Comparison of ENCODE assay signal across 8 mouse cellular contexts in the genomic region with DNA sequence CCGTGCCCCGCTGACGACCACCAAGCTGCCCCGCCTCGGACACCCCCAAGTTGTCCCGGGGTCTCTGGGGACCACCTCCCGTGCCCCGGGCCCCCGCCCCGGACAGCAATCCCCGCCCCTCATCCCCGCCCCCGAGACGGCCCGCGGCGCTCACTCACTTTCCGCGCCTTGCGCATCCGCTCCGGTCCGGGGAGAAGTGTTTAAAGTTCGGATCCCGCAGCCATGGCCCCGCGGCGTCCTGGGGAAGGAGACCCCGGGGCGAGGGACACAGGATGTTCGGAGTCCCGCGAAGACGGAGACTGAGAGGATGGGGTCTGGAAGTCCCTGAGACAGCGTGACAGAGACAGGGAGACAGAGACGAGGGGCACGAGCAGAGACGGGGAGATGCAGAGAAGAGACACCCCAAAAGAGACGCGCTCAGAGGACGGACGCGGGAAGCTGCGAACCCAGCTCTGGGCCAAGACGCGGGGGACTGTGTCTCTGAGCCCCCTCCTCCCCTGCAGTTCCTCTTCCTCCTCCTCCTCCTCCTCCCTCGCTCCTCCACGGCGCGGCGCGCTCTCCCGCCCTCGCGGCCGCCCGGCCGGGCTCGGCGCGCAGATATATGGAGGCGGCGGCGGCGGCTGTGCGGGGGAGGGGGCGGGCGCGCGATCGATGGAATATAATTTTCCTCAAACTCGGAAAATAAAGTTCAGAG. TPM values are rescaled to one million over a fixed set of nuclear protein-coding genes. Genes with fewer than 3 reads are reported as not detected.
DNase-seq lines count a peak whose midpoint lies in the region; ATAC-seq lines count a peak whose summit lies in the region.

Gene Gm4881 (minus strand): TSS at position 238 of the 694 bp plus-strand sequence.

- H3K27ac ChIP-seq in liver, embryonic 11.5 days (ENCODE audit: low read depth, low read length), result no peak within 1 kb of the TSS
- no peak within 1 kb of the TSS for H3K27ac ChIP-seq in embryonic facial prominence, embryonic 12.5 days
- no peak within 1 kb of the TSS for H3K27ac ChIP-seq in intestine, embryonic 15.5 days
- H3K27ac ChIP-seq in neural tube, embryonic 13.5 days (replicated peaks), result no peak within 1 kb of the TSS

- peak within 1 kb of the TSS; percentile 34 for H3K4me3 ChIP-seq in liver, embryonic 11.5 days (ENCODE audit: low read depth, low read length)
- H3K4me3 ChIP-seq in embryonic facial prominence, embryonic 12.5 days, result peak within 1 kb of the TSS; percentile 34
- H3K4me3 ChIP-seq in intestine, embryonic 15.5 days (replicated peaks), result peak within 1 kb of the TSS; percentile 38
- H3K4me3 ChIP-seq in neural tube, embryonic 13.5 days, result peak within 1 kb of the TSS; percentile 35

- DNase-seq in liver, embryonic 11.5 days (ENCODE audit: low spot score), result no peak
- no peak for DNase-seq in liver
- DNase-seq in right cerebral cortex, postnatal 14 days, result no peak
- no peak for DNase-seq in cerebellum, postnatal 25 days
- DNase-seq in left cerebral cortex, adult 9 months (ENCODE audit: low spot score in 2 of 2), result no peak

- H3K9ac ChIP-seq in liver, embryonic 11.5 days (ENCODE audit: low read depth, low read length), result no peak within 1 kb of the TSS
- peak within 1 kb of the TSS; percentile 41 for H3K9ac ChIP-seq in embryonic facial prominence, embryonic 12.5 days
- H3K9ac ChIP-seq in intestine, embryonic 15.5 days, result 0 out of 2 replicates have a peak within 1 kb of the TSS, but pooled peaks have one; percentile 28
- H3K9ac ChIP-seq in neural tube, embryonic 13.5 days, result peak within 1 kb of the TSS; percentile 60

- WGBS in liver, embryonic 11.5 days, result 1% methylated on average over 71 of the region's 72 CpGs
- 1% methylated on average over 64 of the region's 72 CpGs for WGBS in embryonic facial prominence, embryonic 12.5 days
- WGBS in intestine, embryonic 15.5 days, result under 1% methylated on average over 50 of the region's 72 CpGs
- WGBS in neural tube, embryonic 13.5 days, result under 1% methylated on average over 60 of the region's 72 CpGs

- no peaks in the 10 kb centered on the region for H3K36me3 ChIP-seq in liver, embryonic 11.5 days (ENCODE audit: control insufficient read depth, insufficient read depth, low read length)
- H3K36me3 ChIP-seq in embryonic facial prominence, embryonic 12.5 days, result no peaks in the 10 kb centered on the region
- no peaks in the 10 kb centered on the region for H3K36me3 ChIP-seq in intestine, embryonic 15.5 days
- no peaks in the 10 kb centered on the region for H3K36me3 ChIP-seq in neural tube, embryonic 13.5 days

- no peak for ATAC-seq in liver, embryonic 11.5 days (replicated peaks; ENCODE audit: low FRiP score)
- no peak for ATAC-seq in embryonic facial prominence, embryonic 12.5 days (ENCODE audit: insufficient number of reproducible peaks, insufficient read depth, low FRiP score, low TSS enrichment)
- no peak for ATAC-seq in intestine, embryonic 15.5 days
- ATAC-seq in neural tube, embryonic 13.5 days (ENCODE audit: low read depth), result no peak

- peaks cover 98% of the 10 kb centered on the region for H3K27me3 ChIP-seq in liver, embryonic 11.5 days (replicated peaks; ENCODE audit: control insufficient read depth, insufficient read depth, low read length)
- H3K27me3 ChIP-seq in embryonic facial prominence, embryonic 12.5 days, result peaks cover 100% of the 10 kb centered on the region
- H3K27me3 ChIP-seq in intestine, embryonic 15.5 days (replicated peaks), result peaks cover 92% of the 10 kb centered on the region
- peaks cover 100% of the 10 kb centered on the region for H3K27me3 ChIP-seq in neural tube, embryonic 13.5 days

- H3K9me3 ChIP-seq in liver, embryonic 11.5 days (ENCODE audit: control insufficient read depth, low read length), result no peaks in the 10 kb centered on the region
- H3K9me3 ChIP-seq in embryonic facial prominence, embryonic 12.5 days, result no peaks in the 10 kb centered on the region
- no peaks in the 10 kb centered on the region for H3K9me3 ChIP-seq in intestine, embryonic 15.5 days
- H3K9me3 ChIP-seq in neural tube, embryonic 13.5 days, result no peaks in the 10 kb centered on the region

- no peaks in the 10 kb centered on the region for H3K4me1 ChIP-seq in liver, embryonic 11.5 days (replicated peaks; ENCODE audit: control insufficient read depth, insufficient read depth, low read length)
- peaks cover 11% of the 10 kb centered on the region; the same call in 1 of the 2 replicates for H3K4me1 ChIP-seq in embryonic facial prominence, embryonic 12.5 days
- H3K4me1 ChIP-seq in intestine, embryonic 15.5 days (replicated peaks), result peaks cover 6% of the 10 kb centered on the region; the same call in 1 of the 2 replicates
- peaks cover 34% of the 10 kb centered on the region for H3K4me1 ChIP-seq in neural tube, embryonic 13.5 days (replicated peaks)

- peak within 1 kb of the TSS; percentile 58 for H3K4me2 ChIP-seq in liver, embryonic 11.5 days
- H3K4me2 ChIP-seq in embryonic facial prominence, embryonic 12.5 days (replicated peaks), result peak within 1 kb of the TSS; percentile 57
- peak within 1 kb of the TSS; percentile 77 for H3K4me2 ChIP-seq in intestine, embryonic 15.5 days (replicated peaks)
- peak within 1 kb of the TSS; percentile 61 for H3K4me2 ChIP-seq in neural tube, embryonic 13.5 days

RNA-seq across cellular contexts. Expression of gene Gm4881, which starts in this region (rescaled TPM):
- polyA plus RNA-seq in liver, embryonic 11.5 days (2014; fragmentation: Nextera tagmentation; extraction: Ambion mirVana), result not detected in 2 replicates
- polyA plus RNA-seq in embryonic facial prominence, embryonic 12.5 days (2016; fragmentation: Nextera tagmentation; extraction: Ambion mirVana), result not detected in 2 replicates
- not detected in 2 replicates for polyA plus RNA-seq in intestine, embryonic 15.5 days (2015; fragmentation: Nextera tagmentation; extraction: Ambion mirVana)
- polyA plus RNA-seq in neural tube, embryonic 13.5 days (2015; fragmentation: Nextera tagmentation; extraction: Ambion mirVana), result 1.0 and 1.2 TPM in 2 replicates
